Mouse (Mus musculus) forebrain, embryonic 10.5 days (tissue): ENCODE results near the gene Wdr81. TPM values are rescaled to one million over a fixed set of nuclear protein-coding genes. Genes with fewer than 3 reads are reported as not detected.
A peak's percentile ranks its signal among the peaks of the same experiment; 100 is the strongest.
"Not testable (repeated sequence)": the region's sequence is repeated elsewhere in the genome, so short reads cannot be mapped to it uniquely, and the experiment has no call there.

Experiments used
- DNase-seq: peaks from one replicate; pipeline ENCODE4 v3.0.0-alpha.2; 2017; ENCODE audit warnings: low spot score; ENCODE audit errors: extremely low spot score
- H3K27ac ChIP-seq: fragments of 300-500 bp; sonication (generic); 2 replicates; pipeline ENCODE4 v1.5.1; 2016; ENCODE audit warnings: mild to moderate bottlenecking
- H3K27me3 ChIP-seq: fragments of 300-500 bp; sonication (generic); 2 replicates; pipeline ENCODE4 v1.6.1; 2016; ENCODE audit warnings: mild to moderate bottlenecking; ENCODE audit not compliant: poor library complexity, severe bottlenecking
- H3K36me3 ChIP-seq: fragments of 300-500 bp; sonication (generic); replicated peaks from 2 replicates; pipeline ENCODE4 v1.6.1; 2016; ENCODE audit warnings: mild to moderate bottlenecking, moderate library complexity
- H3K4me1 ChIP-seq: fragments of 300-500 bp; sonication (generic); 2 replicates; pipeline ENCODE4 v1.6.1; 2016
- H3K4me3 ChIP-seq: fragments of 300-500 bp; sonication (generic); 2 replicates; pipeline ENCODE4 v1.5.1; 2016; ENCODE audit warnings: mild to moderate bottlenecking, moderate library complexity
- H3K9me3 ChIP-seq: fragments of 300-500 bp; sonication (generic); 2 replicates; pipeline ENCODE4 v1.6.1; 2016; ENCODE audit warnings: mild to moderate bottlenecking, moderate library complexity
- WGBS: fragments of 180-500 bp; shearing (Covaris S2); methylation state at CpG from one replicate; pipeline ENCODE4 v1.1.7; 2016; 5-methylcytosine and 5-hydroxymethylcytosine counted together
- polyA plus RNA-seq: library from polyadenylated mRNA; unstranded; fragments of >200 nt; fragmentation: Nextera tagmentation; extraction: Ambion mirVana; gene quantifications from 2 replicates; pipeline ENCODE4 v1.2.1, GENCODE M21; 2016

The Wdr81 gene
- polyA plus RNA-seq, 1 experiment from 2014 or later = 6.4 TPM

- H3K4me1 ChIP-seq = peaks cover 51% of the 10 kb centered on the region
- H3K4me3 ChIP-seq = peak overlapping the region; percentile 63; the same call in 1 of the 2 replicates
- 85% methylated on average over 5 of the region's 5 CpGs for WGBS
- H3K36me3 ChIP-seq = no peaks in the 10 kb centered on the region
- no peak for DNase-seq
- 0 out of 2 replicates have a peak, but pooled peaks cover under 1% of the 10 kb centered on the region for H3K27me3 ChIP-seq
- peak overlapping the region; percentile 92 for H3K27ac ChIP-seq
- no peaks in the 10 kb centered on the region for H3K9me3 ChIP-seq
Observed at GRCm38 (mm10) chr11:75459141-75459711, 4.7 kb upstream of the Wdr81 start.

- no peaks in the 10 kb centered on the region for H3K36me3 ChIP-seq
- WGBS = 87% methylated on average over 8 of the region's 8 CpGs
- peaks cover 54% of the 10 kb centered on the region for H3K4me1 ChIP-seq
- no peak for DNase-seq
- H3K9me3 ChIP-seq = no peaks in the 10 kb centered on the region
- H3K27me3 ChIP-seq = peaks cover 6% of the 10 kb centered on the region
- no peak overlapping the region for H3K27ac ChIP-seq
- H3K4me3 ChIP-seq = no peak overlapping the region
Observed at GRCm38 (mm10) chr11:75458628-75459041, 4.1 kb upstream of the Wdr81 start.

GRCm38 (mm10) chr11:75458169-75458568 is 3.7 kb upstream of the Wdr81 start:
- DNase-seq = no peak
- peaks cover 10% of the 10 kb centered on the region for H3K27me3 ChIP-seq
- no peak overlapping the region for H3K4me3 ChIP-seq
- no peak overlapping the region for H3K27ac ChIP-seq
- peaks cover 52% of the 10 kb centered on the region for H3K4me1 ChIP-seq
- 23% methylated on average over 3 of the region's 3 CpGs for WGBS
- no peaks in the 10 kb centered on the region for H3K9me3 ChIP-seq
- no peaks in the 10 kb centered on the region for H3K36me3 ChIP-seq

GRCm38 (mm10) chr11:75456440-75456871 is 1.9 kb upstream of the Wdr81 start:
- no peak overlapping the region for H3K4me3 ChIP-seq
- WGBS = 90% methylated on average over 7 of the region's 7 CpGs

DNA sequence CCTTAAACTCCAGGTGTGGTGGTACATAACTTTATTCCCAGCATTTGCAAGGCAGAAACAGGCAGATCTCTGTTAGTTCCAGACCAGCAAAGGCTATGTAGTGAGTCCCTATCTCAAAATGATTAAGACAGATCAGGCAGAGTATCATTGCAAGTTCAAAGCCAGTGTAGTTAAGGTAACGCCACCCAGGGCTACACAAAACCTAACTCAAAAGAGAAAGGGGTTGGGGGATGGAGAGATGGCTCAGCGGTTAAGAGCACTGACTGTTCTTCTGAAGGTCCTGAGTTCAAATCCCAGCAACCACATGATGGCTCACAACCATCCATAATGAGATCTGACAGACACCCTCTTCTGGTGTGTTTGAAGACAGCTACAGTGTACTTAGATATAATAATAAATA is 1.5 kb upstream of the Wdr81 start:
- H3K9me3 ChIP-seq, H3K36me3 ChIP-seq, H3K27ac ChIP-seq, DNase-seq, H3K4me3 ChIP-seq: not testable (repeated sequence)
- H3K27me3 ChIP-seq = peaks cover 14% of the 10 kb centered on the region
- 85% methylated on average over 2 of the region's 2 CpGs for WGBS
- H3K4me1 ChIP-seq = peaks cover 36% of the 10 kb centered on the region

More at GRCm38 (mm10) chr11:75456440-75456871, 1.9 kb upstream of the Wdr81 start:
- peaks cover 5% of the 10 kb centered on the region; the same call in 1 of the 2 replicates for H3K36me3 ChIP-seq
- H3K4me1 ChIP-seq = peaks cover 36% of the 10 kb centered on the region
- H3K9me3 ChIP-seq = no peaks in the 10 kb centered on the region
- H3K27ac ChIP-seq = no peak overlapping the region
- peaks cover 14% of the 10 kb centered on the region for H3K27me3 ChIP-seq
- DNase-seq = no peak

- Histone ChIP-seq H3K4me1 (peaks cover 36% of the 10 kb centered on the region), H3K4me3 (peak overlapping the region; percentile 80), H3K36me3 (peaks cover 5% of the 10 kb centered on the region; the same call in 1 of the 2 replicates), H3K27ac (peak overlapping the region; percentile 84), H3K27me3 (peaks cover 14% of the 10 kb centered on the region), H3K9me3 (no peaks in the 10 kb centered on the region)
- no peak for DNase-seq
- 82% methylated on average over 10 of the region's 10 CpGs for WGBS
Observed at GRCm38 (mm10) chr11:75455041-75455736, 672 bp upstream of the Wdr81 start.

- Histone ChIP-seq H3K27me3 (peaks cover 14% of the 10 kb centered on the region), H3K4me1 (peaks cover 23% of the 10 kb centered on the region), H3K9me3 (no peaks in the 10 kb centered on the region), H3K4me3 (peak overlapping the region; percentile 80; the same call in 1 of the 2 replicates), H3K27ac (no peak overlapping the region), H3K36me3 (peaks cover 18% of the 10 kb centered on the region)
- no peak for DNase-seq
- 94% methylated on average over 31 of the region's 31 CpGs for WGBS
Observed at GRCm38 (mm10) chr11:75452812-75453557, 1.5 kb downstream of the Wdr81 start.

GRCm38 (mm10) chr11:75452081-75452480 is 2.4 kb downstream of the Wdr81 start:
- Histone ChIP-seq H3K27me3 (peaks cover 14% of the 10 kb centered on the region), H3K27ac (no peak overlapping the region), H3K36me3 (peaks cover 27% of the 10 kb centered on the region), H3K9me3 (no peaks in the 10 kb centered on the region), H3K4me3 (no peak overlapping the region), H3K4me1 (peaks cover 23% of the 10 kb centered on the region)
- WGBS = 94% methylated on average over 8 of the region's 8 CpGs
- no peak for DNase-seq

GRCm38 (mm10) chr11:75450936-75451335 is 3.6 kb downstream of the Wdr81 start:
- 90% methylated on average over 15 of the region's 15 CpGs for WGBS
- H3K9me3 ChIP-seq = no peaks in the 10 kb centered on the region
- H3K4me3 ChIP-seq = no peak overlapping the region

GRCm38 (mm10) chr11:75450304-75450908 is 4.1 kb downstream of the Wdr81 start:
- no peak for DNase-seq
- Histone ChIP-seq H3K4me1 (peaks cover 23% of the 10 kb centered on the region), H3K27me3 (peaks cover 14% of the 10 kb centered on the region), H3K27ac (0 out of 2 replicates have a peak overlapping the region, but pooled peaks have one; percentile 1), H3K4me3 (no peak overlapping the region), H3K36me3 (peaks cover 30% of the 10 kb centered on the region), H3K9me3 (no peaks in the 10 kb centered on the region)
- WGBS = 84% methylated on average over 8 of the region's 8 CpGs

More at GRCm38 (mm10) chr11:75450936-75451335, 3.6 kb downstream of the Wdr81 start:
- no peak for DNase-seq
- H3K27me3 ChIP-seq = peaks cover 14% of the 10 kb centered on the region
- H3K36me3 ChIP-seq = peaks cover 27% of the 10 kb centered on the region
- H3K27ac ChIP-seq = 0 out of 2 replicates have a peak overlapping the region, but pooled peaks have one; percentile 1
- peaks cover 23% of the 10 kb centered on the region for H3K4me1 ChIP-seq

DNA sequence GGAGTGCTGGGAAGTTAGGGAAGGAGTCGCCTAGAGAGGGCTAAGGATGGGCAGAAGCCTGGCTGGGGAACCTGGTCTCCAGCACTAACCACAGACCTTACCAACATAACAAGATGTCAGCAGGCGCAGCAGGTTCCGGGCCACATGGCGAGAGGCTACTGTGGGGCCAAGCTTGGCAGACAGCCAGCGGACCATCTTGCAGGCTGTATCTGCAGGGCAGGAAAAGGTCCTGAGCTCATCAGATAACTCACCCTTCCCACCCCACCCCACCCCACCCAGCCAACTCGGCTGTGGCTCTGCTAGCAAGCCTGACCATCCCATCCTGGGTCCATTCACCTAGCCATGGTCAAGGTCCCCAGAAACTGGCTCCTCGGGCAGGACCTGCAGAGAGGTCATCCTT is 4.8 kb downstream of the Wdr81 start:
- H3K27me3 ChIP-seq = peaks cover 14% of the 10 kb centered on the region
- H3K27ac ChIP-seq = peak overlapping the region; percentile 5; the same call in 1 of the 2 replicates
- DNase-seq = no peak
- peaks cover 33% of the 10 kb centered on the region for H3K36me3 ChIP-seq
- H3K4me1 ChIP-seq = peaks cover 16% of the 10 kb centered on the region
- no peak overlapping the region for H3K4me3 ChIP-seq
- H3K9me3 ChIP-seq = no peaks in the 10 kb centered on the region
- 97% methylated on average over 7 of the region's 7 CpGs for WGBS

DNA sequence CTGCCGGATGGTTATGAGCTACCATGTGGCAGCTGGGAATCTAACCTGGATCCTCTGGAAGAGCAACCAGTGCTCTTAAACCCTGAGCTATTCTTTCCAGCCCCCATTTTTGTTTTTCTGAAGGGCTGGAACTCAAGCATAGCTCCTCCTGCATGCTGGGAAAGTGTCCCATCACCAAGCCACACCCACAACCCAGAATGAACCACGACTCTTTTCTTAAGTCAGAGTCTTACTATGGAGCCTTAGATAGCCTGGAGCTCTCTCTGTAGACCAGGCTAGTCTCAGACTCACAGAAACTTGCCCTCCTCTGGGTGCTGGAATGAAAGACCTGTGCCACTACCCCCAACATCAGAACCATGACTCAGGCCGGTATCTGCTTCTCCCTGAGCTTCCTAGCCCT is 5.9 kb downstream of the Wdr81 start:
- DNase-seq = no peak
- H3K4me1 ChIP-seq = peaks cover 14% of the 10 kb centered on the region
- peaks cover 38% of the 10 kb centered on the region for H3K36me3 ChIP-seq
- WGBS = 79% methylated on average over 3 of the region's 3 CpGs
- H3K27me3 ChIP-seq = peaks cover 7% of the 10 kb centered on the region
- H3K9me3 ChIP-seq = no peaks in the 10 kb centered on the region
- 0 out of 2 replicates have a peak overlapping the region, but pooled peaks have one; percentile 16 for H3K27ac ChIP-seq
- no peak overlapping the region for H3K4me3 ChIP-seq
